Mouse (Mus musculus) urinary bladder, postnatal 25 days (tissue): ENCODE results near the gene Zfp943.
A peak's percentile ranks its signal among the peaks of the same experiment; 100 is the strongest.
"Not testable (repeated sequence)": the region's sequence is repeated elsewhere in the genome, so short reads cannot be mapped to it uniquely, and the experiment has no call there.

ENCODE experiments used
- DNase-seq: peaks from one replicate; pipeline ENCODE4 v3.0.0; 2022; ENCODE audit warnings: low spot score

The Zfp943 gene

GRCm38 (mm10) chr17:21962107-21962907 lies at the start of gene Zfp943, which contains the start of gene Zfp942:
Gene Zfp943, plus strand, starts transcription at chr17:21962552.
Gene Zfp942, minus strand, starts transcription at chr17:21962464.
- peak; percentile 60 for DNase-seq

DNA sequence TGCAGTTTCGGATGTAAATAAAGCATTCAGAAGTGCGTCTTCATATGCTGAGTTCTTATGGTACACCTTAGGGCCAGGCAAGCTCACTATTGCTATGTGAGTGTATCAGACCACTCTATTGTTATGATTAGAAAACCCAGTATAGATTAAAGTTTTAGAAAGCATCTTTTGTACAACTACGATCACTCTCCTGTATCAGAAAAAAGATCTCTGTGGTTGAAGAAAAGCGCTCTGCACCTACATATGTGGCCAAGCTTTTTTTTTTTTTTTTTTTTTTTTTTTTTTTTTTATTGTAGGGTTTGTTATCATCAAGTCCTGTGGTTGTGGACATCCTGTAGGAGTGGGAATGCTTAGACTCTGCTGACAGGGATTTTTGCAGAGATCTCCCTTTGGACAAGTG lies 950 bp downstream of the Zfp943 start:
- DNase-seq = no peak

DNA sequence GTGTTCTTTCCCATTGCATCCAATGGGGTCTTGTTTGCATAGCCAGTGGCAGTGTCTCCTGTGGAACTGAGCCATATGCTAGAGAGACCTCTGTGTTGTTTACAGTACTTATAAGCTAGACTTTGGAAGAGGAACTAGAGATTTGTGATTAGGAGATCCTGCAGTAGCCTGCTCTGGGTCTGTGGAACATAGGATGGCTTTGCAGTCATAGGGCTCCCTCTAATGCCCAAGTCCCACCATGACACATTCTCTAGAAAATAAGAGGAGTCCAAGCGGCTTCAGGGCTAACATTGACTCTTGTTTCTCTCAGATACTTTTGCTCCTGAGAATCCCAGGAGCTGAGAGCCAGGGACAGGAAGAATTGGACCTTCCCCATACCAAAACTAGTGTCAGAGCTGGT lies 73.2 kb downstream of the Zfp943 start:
- not testable (repeated sequence) for DNase-seq

- no peak for DNase-seq
Measured at GRCm38 (mm10) chr17:22049403-22049802, 87.1 kb downstream of the Zfp943 start.

- no peak for DNase-seq
Measured at GRCm38 (mm10) chr17:22053211-22053610, 90.9 kb downstream of the Zfp943 start.

GRCm38 (mm10) chr17:22081031-22081631 lies 118.8 kb downstream of the Zfp943 start:
- peak; percentile 35 for DNase-seq

DNA sequence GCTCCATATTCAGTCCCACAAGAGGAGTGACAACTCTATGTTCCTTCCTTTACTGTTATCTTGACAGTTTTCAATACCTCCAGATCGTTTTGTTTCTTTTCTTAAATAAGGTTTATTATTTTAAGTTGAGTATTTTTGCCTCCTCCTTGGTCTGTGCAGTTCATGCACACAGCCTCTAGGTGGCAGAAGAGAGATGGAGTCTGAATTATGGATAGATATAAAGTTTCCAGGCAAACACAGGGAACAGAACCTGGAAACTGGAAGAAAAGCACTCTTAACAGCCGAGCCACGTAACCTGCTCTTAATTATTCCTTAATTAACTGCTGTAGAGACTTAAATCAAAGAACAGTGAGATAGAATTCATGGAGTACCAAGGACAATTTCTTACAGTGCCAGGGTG lies 120.9 kb downstream of the Zfp943 start:
- peak; percentile 9 for DNase-seq

GRCm38 (mm10) chr17:22118770-22119169 lies 156.4 kb downstream of the Zfp943 start:
- no peak for DNase-seq
